Mouse (Mus musculus) stomach, embryonic 16.5 days (tissue): ENCODE results near the gene Ikbke. TPM values are rescaled to one million over a fixed set of nuclear protein-coding genes. Genes with fewer than 3 reads are reported as not detected.
A peak's percentile ranks its signal among the peaks of the same experiment; 100 is the strongest.

Experiments used
- ATAC-seq: fragments of 200-750 bp; cut with Nextera tagmentation; 2 replicates; pipeline ENCODE4 v1.8.0; 2017; ENCODE audit warnings: moderate number of reproducible peaks, moderate TSS enrichment; ENCODE audit not compliant: insufficient read depth, low FRiP score
- H3K27ac ChIP-seq: fragments of 300-500 bp; sonication (generic); 2 replicates; pipeline ENCODE4 v1.5.1; 2014; ENCODE audit warnings: low read length
- H3K27me3 ChIP-seq: fragments of 300-500 bp; sonication (generic); 2 replicates; pipeline ENCODE4 v1.6.1; 2014; ENCODE audit warnings: low read length, control low read depth, mixed read lengths; ENCODE audit not compliant: control insufficient read depth, insufficient read depth
- H3K36me3 ChIP-seq: fragments of 300-500 bp; sonication (generic); 2 replicates; pipeline ENCODE4 v1.6.1; 2014; ENCODE audit warnings: low read length; ENCODE audit not compliant: control insufficient read depth, insufficient read depth
- H3K4me1 ChIP-seq: fragments of 300-500 bp; sonication (generic); 2 replicates; pipeline ENCODE4 v1.6.1; 2014; ENCODE audit warnings: low read length, control low read depth, mixed read lengths; ENCODE audit not compliant: control insufficient read depth, insufficient read depth
- H3K4me2 ChIP-seq: fragments of 300-500 bp; sonication (generic); 2 replicates; pipeline ENCODE4 v1.6.1; 2014; ENCODE audit warnings: low read depth, low read length, mixed read lengths
- H3K4me3 ChIP-seq: fragments of 300-500 bp; sonication (generic); replicated peaks from 2 replicates; pipeline ENCODE4 v1.5.1; 2014; ENCODE audit warnings: mild to moderate bottlenecking, low read length
- H3K9ac ChIP-seq: fragments of 300-500 bp; sonication (generic); 2 replicates; pipeline ENCODE4 v1.6.1; 2014; ENCODE audit warnings: low read length
- H3K9me3 ChIP-seq: fragments of 300-500 bp; sonication (generic); replicated peaks from 2 replicates; pipeline ENCODE4 v1.6.1; 2016; ENCODE audit warnings: low read length, control low read depth; ENCODE audit not compliant: control insufficient read depth
- WGBS: fragments of 180-500 bp; shearing (Covaris S2); extraction: QIAGEN DNeasy Blood & Tissue Kit; methylation state at CpG from one replicate; pipeline ENCODE4 v1.1.7; 2014; 5-methylcytosine and 5-hydroxymethylcytosine counted together
- polyA plus RNA-seq: library from polyadenylated mRNA; unstranded; fragments of >200 nt; fragmentation: Nextera tagmentation; extraction: Ambion mirVana; gene quantifications from 2 replicates; pipeline ENCODE4 v1.2.1, GENCODE M21; 2015

Ikbke gene
- polyA plus RNA-seq, 1 experiment from 2014 or later, result 8.1 TPM

- H3K27ac ChIP-seq, result peak overlapping the region; percentile 70
- no peak overlapping the region for H3K9ac ChIP-seq
- ATAC-seq, result peak; percentile 73
- 47% methylated on average over 8 of the region's 8 CpGs for WGBS
- no peaks in the 10 kb centered on the region for H3K9me3 ChIP-seq
- H3K4me1 ChIP-seq, result peaks cover 30% of the 10 kb centered on the region
- 0 out of 2 replicates have a peak, but pooled peaks cover 2% of the 10 kb centered on the region for H3K27me3 ChIP-seq
- H3K4me3 ChIP-seq, result no peak overlapping the region
- H3K4me2 ChIP-seq, result no peak overlapping the region
- no peaks in the 10 kb centered on the region for H3K36me3 ChIP-seq
These were observed 40.5 kb downstream of the Ikbke start for GRCm38 (mm10) chr1:131238931-131239381.

- no peak for ATAC-seq
- Histone ChIP-seq H3K4me2 (no peak overlapping the region), H3K9me3 (no peaks in the 10 kb centered on the region), H3K4me3 (no peak overlapping the region), H3K27me3 (no peaks in the 10 kb centered on the region), H3K36me3 (no peaks in the 10 kb centered on the region), H3K4me1 (peaks cover 23% of the 10 kb centered on the region), H3K9ac (no peak overlapping the region), H3K27ac (peak overlapping the region; percentile 31)
- 44% methylated on average over 7 of the region's 7 CpGs for WGBS
These were observed 43.3 kb downstream of the Ikbke start for GRCm38 (mm10) chr1:131236077-131236476.

DNA sequence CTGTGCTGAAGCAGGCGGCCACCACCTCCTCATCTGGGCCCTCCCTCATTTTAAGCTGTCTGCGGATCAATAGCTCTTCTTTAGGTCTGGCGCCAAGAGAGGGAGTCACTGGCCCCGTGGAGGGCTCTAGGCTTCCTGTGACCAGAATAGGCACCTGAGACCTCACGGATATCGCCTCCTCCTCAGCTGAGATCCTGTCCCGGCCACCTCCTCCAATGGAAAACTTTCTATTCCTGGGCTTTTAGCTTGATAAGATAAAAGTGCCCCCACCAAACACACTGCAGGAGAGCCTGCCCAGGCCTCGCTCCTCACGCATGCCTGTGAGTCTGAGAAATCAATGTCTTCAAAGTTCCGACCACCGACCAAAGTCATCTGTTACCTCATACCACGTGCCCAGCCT lies 45.9 kb downstream of the Ikbke start:
- Histone ChIP-seq H3K9ac (no peak overlapping the region), H3K4me2 (no peak overlapping the region), H3K27me3 (no peaks in the 10 kb centered on the region), H3K4me3 (no peak overlapping the region), H3K27ac (no peak overlapping the region), H3K4me1 (peaks cover 11% of the 10 kb centered on the region), H3K9me3 (no peaks in the 10 kb centered on the region), H3K36me3 (no peaks in the 10 kb centered on the region)
- no peak for ATAC-seq
- 55% methylated on average over 12 of the region's 12 CpGs for whole genome bisulfite sequencing

DNA sequence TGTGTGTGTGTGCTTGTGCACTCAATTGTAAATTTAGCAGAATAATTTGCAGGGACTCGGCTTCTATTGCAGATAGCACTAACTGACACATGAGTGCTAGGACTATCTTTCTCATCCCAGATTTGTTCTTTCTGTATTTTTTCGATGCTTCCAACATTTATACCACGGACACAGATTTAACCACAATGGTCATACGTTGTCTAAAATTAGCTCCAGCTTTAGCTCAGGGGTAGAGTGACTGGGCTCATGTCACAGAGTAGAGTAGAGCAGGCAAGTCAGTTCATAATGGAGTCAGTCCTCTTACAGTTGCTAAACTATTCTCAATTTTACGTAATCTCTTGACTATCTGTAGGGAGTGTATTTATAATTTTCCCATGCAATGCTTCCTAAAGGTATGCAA lies 50.7 kb downstream of the Ikbke start:
- 74% methylated on average over 5 of the region's 5 CpGs for WGBS
- Histone ChIP-seq H3K9ac (no peak overlapping the region), H3K4me1 (no peaks in the 10 kb centered on the region), H3K27ac (no peak overlapping the region), H3K4me2 (no peak overlapping the region), H3K9me3 (no peaks in the 10 kb centered on the region), H3K27me3 (no peaks in the 10 kb centered on the region), H3K36me3 (no peaks in the 10 kb centered on the region), H3K4me3 (no peak overlapping the region)
- ATAC-seq, result no peak

DNA sequence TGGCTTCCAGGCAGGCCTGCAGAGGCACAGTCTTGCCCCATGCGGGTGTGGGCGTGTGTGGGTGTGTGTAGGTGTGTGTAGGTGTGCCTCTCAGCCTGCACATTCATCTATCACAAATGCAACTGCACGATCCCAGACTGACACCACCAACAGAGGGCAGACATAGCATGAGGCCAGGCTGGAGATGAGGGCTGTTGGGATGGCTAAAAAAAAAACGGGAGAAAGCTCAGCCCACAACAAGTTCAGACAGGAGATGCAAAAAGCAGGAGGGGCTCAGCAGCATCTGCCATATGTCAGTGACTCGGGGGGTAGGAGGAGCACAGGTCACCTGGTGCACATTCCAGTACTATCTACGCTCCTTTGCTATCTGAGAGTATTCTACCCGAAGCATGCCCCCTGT lies 51.2 kb downstream of the Ikbke start:
- H3K9ac ChIP-seq, result no peak overlapping the region
- H3K36me3 ChIP-seq, result no peaks in the 10 kb centered on the region
- H3K27me3 ChIP-seq, result no peaks in the 10 kb centered on the region
- no peaks in the 10 kb centered on the region for H3K9me3 ChIP-seq
- H3K4me2 ChIP-seq, result no peak overlapping the region
- ATAC-seq, result peak; percentile 73
- no peaks in the 10 kb centered on the region for H3K4me1 ChIP-seq
- no peak overlapping the region for H3K4me3 ChIP-seq
- 41% methylated on average over 7 of the region's 7 CpGs for WGBS
- 0 out of 2 replicates have a peak overlapping the region, but pooled peaks have one; percentile 28 for H3K27ac ChIP-seq

- Histone ChIP-seq H3K4me1 (0 out of 2 replicates have a peak, but pooled peaks cover 4% of the 10 kb centered on the region), H3K27me3 (no peaks in the 10 kb centered on the region), H3K4me2 (no peak overlapping the region), H3K9ac (no peak overlapping the region), H3K4me3 (no peak overlapping the region), H3K9me3 (no peaks in the 10 kb centered on the region), H3K36me3 (no peaks in the 10 kb centered on the region), H3K27ac (no peak overlapping the region)
- 45% methylated on average over 12 of the region's 12 CpGs for WGBS
- no peak for ATAC-seq
These were observed 54.4 kb downstream of the Ikbke start for GRCm38 (mm10) chr1:131224848-131225471.

DNA sequence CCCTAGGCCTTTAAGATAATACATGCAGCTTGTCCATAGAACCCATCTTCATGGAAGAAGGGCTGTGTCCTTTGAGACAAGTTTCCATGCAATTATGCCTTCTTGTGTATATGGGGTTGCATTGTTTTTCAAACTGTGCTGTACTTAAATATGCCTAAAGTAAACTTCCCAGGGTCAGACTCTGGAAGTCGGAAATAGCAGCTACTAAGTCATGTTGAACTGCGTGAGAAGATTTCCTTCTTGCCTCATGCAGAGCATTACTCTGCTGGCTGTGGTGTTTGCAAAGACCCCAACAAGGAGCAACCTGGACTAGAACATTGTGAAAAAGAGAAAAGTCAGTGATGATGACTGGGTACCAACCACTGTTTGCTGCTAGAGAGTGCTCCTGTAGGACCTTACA lies 56.1 kb downstream of the Ikbke start:
- H3K36me3 ChIP-seq, result no peaks in the 10 kb centered on the region
- H3K4me3 ChIP-seq, result no peak overlapping the region
- no peaks in the 10 kb centered on the region for H3K9me3 ChIP-seq
- H3K27me3 ChIP-seq, result no peaks in the 10 kb centered on the region
- H3K9ac ChIP-seq, result no peak overlapping the region
- H3K4me1 ChIP-seq, result 0 out of 2 replicates have a peak, but pooled peaks cover 4% of the 10 kb centered on the region
- 60% methylated on average over 2 of the region's 2 CpGs for WGBS
- ATAC-seq, result no peak
- H3K27ac ChIP-seq, result no peak overlapping the region
- H3K4me2 ChIP-seq, result no peak overlapping the region

- no peaks in the 10 kb centered on the region for H3K36me3 ChIP-seq
- 73% methylated on average over 13 of the region's 13 CpGs for WGBS
- 0 out of 2 replicates have a peak, but pooled peaks cover 4% of the 10 kb centered on the region for H3K4me1 ChIP-seq
- H3K9ac ChIP-seq, result no peak overlapping the region
- peak overlapping the region; percentile 51; the same call in 1 of the 2 replicates for H3K27ac ChIP-seq
- no peak overlapping the region for H3K4me2 ChIP-seq
- no peak for ATAC-seq
- no peaks in the 10 kb centered on the region for H3K9me3 ChIP-seq
- no peak overlapping the region for H3K4me3 ChIP-seq
- H3K27me3 ChIP-seq, result no peaks in the 10 kb centered on the region
These were observed 57.4 kb downstream of the Ikbke start for GRCm38 (mm10) chr1:131221822-131222590.

DNA sequence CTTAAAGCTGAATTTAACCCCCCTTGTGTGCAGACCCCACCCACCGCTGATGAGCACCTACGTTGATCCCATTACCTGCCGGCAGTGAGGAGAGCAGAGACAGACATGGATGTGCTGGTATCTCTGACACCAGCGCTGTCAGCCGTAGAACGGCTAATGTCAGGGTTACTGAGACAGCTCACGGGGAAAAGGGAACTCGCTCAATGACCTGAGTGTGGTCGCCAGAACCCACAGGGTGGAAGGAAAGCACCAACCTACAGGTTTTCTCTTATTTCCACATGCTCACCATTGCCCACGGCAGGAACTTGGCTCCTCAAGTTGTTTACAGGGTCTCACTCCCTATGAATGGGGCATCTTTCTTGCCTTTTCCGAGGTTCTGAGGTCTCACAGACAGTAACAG lies 60.5 kb downstream of the Ikbke start:
- Histone ChIP-seq H3K27ac (no peak overlapping the region), H3K36me3 (no peaks in the 10 kb centered on the region), H3K4me1 (peaks cover 8% of the 10 kb centered on the region), H3K27me3 (no peaks in the 10 kb centered on the region), H3K4me2 (no peak overlapping the region), H3K9me3 (no peaks in the 10 kb centered on the region), H3K9ac (no peak overlapping the region), H3K4me3 (no peak overlapping the region)
- WGBS, result 86% methylated on average over 11 of the region's 11 CpGs
- ATAC-seq, result no peak
